Mouse (Mus musculus) 416B (cell line): ENCODE data around the gene Syt7.

ENCODE experiments used
- DNase-seq: peaks from one replicate; pipeline ENCODE4 v3.0.0; 2011; ENCODE audit warnings: low read depth

Syt7 gene

DNA sequence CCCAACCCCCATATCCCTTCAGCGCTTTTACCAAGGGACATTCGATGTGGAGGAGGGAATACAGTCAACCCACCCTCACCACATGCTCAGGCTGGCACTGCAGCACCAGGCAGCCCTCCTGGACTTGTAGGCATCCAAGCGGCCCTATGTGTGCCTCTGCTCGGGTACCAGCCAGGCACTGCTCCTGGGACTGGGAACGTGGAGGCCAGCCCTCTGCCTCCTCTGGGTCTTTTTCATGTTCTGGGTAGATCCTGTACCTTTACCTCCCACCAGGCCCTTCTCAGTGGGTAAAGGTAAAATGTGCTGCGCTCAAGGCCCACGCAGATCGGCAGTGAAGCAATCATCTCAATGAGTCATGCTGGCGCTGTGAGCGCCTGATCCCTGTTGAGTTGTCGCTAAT lies 71.0 kb downstream of the Syt7 start:
- no peak for DNase-seq

DNA sequence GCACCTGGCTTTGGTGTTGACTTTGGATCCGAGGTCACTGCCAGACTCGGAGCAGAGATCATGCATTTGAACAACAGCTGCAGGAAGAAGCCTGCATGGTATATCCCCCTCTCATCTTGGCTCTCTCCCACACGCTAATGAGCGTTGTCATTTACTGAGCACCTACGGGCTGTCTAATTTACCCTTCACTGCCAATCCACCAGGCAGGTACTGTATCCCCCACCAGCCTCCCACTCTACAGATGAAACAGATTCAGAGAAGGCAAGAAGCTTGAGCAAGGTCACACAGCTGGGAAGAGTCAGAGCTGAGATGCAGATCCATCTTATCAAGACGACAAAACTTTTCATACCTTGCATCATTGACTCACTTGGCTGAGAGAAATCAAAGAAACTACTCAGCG lies 72.7 kb downstream of the Syt7 start:
- DNase-seq = no peak

DNA sequence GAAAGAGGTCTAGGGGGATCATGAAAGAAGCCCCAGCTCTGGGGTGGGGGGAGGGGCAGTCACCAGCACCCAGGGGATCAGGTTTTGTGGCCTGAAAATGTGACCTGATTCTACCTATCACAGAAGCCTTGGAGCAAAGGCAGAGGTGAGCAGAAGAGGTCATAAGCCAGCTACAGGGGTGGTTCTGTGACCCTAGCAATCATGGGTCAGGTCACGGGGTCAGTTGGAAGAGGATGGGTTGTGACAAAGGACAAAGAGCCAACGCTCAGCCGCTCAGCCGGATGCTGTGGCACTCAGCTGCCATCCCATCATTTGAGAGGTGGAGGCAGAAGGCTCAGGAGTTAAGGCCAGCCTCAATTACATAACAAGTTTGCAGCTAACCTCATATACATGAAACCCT lies 75.5 kb downstream of the Syt7 start:
- no peak for DNase-seq

DNA sequence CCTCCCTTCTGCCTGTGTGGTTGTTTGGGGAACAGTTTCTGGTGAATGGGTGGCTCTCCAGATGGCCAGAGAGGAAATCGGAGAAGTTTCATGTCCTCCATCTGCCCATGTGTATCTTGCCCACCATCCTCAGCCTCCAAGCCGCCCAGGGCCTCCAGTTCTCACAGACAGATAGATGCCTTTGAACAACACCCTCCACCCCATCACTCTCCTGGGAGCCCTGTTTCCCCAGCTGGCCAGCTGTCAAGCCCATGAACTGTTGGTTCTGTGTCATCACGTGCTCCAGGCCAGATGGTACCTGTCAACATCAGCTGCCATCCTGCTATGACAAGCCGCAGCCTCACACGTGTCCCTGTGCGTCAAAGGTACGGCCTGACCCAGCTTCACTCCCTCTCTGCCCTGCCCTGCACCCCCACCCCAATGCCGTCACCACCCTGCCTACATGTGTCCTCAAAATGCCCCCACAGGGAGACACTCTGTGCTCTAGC lies 80.3 kb downstream of the Syt7 start:
- DNase-seq = no peak

DNA sequence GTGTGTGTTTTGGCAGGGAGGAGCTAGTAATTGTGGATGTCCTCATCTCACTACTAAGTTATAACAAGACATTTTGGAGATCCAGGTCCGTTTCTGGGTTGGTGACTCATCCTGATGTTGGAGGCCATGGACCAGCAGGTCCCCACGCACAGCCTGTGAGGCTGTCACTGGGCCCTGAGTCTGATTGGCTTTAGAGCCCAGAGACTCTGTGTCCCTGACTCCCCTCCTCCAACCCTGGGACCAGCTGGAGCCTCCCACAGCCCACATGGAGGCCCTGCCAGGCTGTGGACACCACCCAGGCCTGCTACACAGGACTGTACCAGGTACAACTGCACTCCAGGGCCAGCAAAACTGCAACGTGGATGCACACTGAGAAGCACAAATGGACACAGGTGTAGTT lies 84.1 kb downstream of the Syt7 start:
- DNase-seq = no peak

DNA sequence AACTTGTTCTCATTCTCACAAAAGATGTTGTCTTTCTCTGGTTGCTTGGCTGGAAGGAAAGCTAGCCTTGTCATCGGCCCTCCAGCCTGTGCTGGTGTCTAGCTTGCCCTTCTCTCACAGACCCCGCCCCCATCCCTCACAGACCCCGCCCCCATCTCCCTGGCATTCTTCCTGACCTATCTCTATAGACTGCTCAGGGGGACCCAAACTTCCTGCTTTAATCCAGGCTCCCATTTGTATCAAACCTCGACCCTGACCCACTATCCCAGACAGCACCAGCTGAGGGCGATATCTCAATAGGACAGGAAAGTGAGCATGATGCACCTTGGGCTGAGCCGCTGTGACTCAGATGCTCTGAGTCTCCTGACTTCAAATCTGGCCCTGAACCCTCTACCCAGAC lies 84.9 kb downstream of the Syt7 start:
- no peak for DNase-seq

DNA sequence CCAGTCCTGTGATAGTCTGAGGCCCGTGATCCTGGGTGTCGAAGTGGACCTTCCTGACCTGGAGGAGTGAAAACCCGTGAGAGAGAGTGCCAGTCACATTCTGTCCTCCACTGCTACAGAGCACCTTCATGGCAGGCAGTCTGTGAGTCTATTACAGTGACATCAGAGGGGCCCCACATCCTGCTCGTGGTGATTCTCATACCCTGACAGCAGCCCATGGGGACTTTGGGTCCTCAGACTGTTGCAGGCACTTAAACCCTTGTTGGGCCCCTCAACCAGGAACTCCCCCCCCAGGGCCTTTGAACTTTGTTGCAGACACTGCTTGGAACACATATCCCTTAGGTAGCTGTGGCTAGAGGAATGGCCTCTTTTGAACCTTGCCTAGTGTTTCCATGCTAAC lies 90.7 kb downstream of the Syt7 start:
- DNase-seq = no peak

DNA sequence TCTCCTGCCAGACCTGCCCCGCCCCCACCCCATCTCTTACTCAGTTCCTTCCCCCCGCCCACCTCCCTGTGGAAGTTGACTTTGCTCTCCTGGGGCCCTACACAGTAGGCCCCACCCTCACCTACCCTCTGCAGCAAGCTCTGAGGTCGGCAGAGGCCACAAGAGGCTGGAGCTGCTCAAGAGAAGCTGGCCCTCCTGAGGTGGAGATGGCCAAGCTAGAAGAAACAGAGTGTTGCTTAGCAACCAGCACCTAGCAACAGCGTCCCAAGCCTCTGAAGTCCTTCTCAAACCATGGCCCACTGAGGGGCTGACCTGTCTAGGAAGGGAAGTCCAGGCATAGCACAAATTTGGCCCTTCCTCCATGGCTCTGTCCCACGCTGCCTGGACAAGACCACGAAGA lies 93.8 kb downstream of the Syt7 start, which contains the start of gene Ppp1r32:
Gene Ppp1r32, minus strand, starts transcription at position 226 of the 400 bp plus-strand sequence.
- peak; percentile 25 for DNase-seq

DNA sequence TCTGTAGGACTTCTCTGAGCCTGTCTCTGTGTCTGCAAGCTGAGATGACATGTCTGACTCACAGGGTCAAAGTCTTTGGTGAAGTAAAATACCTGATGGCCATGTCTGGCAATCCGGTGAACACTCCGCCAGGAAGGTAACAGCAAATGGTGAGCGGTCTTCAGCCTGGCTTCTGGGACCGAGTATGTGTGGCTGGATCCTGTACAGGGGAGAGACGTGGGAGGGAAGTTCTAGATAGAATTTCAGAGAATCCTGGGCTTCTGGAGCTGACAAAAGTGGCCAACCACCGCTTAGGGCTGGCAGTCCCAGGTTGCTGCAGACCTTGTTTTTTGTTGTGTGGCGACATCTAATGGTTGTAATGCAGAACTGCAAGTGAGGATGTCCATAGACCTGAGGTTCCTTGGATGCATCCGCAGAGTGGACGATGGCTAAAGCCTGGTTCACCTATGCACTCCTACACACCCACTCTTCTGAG lies 97.4 kb downstream of the Syt7 start:
- DNase-seq = peak; percentile 78

DNA sequence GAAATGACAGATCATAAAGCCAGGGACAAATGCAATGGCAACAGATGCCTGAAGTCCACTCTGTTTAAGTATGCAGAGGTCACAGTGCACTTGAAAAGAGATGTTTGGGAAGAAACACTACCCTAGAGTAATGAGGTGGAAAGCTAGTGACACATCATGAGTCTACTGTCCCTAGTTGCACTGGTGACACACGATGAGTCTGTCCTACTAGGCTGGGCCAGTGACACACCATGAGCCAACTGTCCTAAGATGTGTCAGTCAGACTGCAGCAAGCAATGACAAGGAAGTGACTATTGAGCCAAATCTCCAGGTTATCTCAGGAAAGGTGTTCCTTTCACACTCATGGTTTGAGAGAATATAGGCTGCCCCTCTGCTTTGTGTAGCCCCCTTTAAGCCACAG lies 106.8 kb downstream of the Syt7 start:
- DNase-seq = peak; percentile 57

DNA sequence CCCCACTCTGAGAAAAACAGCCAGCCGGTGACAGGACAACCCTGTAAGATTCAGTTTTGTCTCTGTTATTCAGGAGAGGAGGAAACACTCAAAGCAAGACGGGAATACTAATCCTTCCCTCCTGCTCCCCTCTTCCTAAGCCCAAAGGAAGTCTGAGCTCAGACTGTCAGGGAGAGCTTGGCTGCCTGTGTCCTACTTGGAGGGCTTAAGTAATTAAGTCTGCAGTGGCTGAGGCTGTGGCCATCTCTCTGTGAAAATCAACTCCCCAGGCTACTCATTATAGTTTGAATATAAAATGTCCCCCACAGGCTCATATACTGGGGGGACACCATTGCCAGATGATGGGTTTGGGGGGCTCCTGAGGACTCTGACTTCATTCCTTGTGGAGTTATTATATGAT lies 108.1 kb downstream of the Syt7 start:
- no peak for DNase-seq

DNA sequence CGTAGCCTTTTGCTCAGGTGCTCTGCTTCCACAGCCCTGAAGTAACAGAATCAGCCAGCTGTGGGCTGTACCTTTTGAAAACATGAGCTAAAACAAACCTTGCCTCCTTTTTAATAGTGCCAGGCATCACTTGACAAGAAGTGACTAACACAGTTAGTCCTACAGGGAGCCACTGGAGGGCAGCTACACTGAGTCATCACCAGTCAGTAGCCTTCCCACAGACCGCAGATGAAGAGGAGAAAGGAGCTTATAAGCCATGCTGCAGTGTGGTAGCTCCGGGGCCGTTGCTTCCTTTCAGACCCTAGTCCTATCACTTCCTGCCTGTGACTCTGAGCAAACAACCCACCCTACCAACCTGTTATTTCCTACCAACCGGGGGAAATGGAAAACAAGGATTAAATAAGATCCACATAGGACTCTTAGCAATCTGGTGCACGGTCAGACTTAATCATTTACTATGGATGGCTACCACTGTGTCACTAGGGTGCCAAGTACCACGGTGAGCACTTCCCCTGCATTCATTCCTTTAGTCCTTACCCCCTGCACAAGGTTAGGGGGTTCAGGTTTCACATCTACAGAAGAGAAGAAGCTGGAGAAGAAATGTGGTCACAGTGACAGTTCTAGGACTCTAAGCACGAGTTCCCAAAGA lies 108.7 kb downstream of the Syt7 start:
- DNase-seq = peak; percentile 97

DNA sequence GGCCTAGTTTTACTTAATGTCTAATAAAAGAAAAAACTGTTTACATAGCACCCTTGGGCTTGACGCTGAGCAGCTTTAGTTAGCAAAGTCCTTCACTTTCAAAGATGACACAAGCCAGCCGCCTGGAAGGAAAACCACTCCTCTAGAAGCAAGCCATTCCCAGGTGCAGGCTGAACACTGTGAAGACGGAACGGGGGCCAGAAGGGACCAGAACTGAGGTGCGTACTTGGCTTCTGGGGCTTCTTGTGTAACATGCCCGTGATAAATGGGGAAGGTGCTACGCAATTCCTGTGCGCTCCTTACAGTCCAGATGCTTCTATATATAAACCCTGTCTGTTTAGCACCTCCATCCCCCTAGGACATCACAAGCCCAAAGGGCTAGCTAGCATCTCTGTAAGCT lies 111.7 kb downstream of the Syt7 start:
- no peak for DNase-seq

DNA sequence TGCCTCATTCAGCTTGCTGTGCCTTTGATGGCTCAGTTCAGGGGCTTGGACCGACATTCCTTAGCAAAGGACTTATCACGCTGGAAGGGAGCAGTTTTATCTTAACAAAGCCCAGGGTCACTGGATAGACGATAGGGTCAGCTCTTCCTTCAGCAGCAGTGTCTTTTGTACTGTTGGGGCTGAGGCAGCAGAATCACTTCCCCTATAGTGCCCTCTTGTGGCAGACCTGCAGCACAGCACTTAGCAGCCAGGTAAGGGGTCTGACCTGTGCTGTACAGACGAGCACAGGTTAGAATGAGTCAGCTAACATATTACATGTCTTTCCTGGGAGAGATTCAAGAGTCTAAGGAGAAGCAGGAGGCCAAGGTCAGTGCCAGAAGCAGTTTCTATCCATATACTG lies 113.7 kb downstream of the Syt7 start:
- DNase-seq = peak; percentile 65
